Mouse (Mus musculus) CH12.LX (cell line): Measurements from ENCODE around the gene H2-Oa. TPM values are rescaled to one million over a fixed set of nuclear protein-coding genes. Genes with fewer than 3 reads are reported as not detected.

ENCODE experiments used
- DNase-seq: peaks from one replicate; pipeline ENCODE4 v3.0.0-alpha.2; 2013; ENCODE audit errors: extremely low read depth
- H3K27ac ChIP-seq: 2 replicates; pipeline ENCODE4 v1.5.1; 2012; ENCODE audit warnings: low read depth, mild to moderate bottlenecking, control low read depth, moderate library complexity; ENCODE audit not compliant: insufficient read depth
- H3K27me3 ChIP-seq: replicated peaks from 2 replicates; pipeline ENCODE3; 2012; ENCODE audit warnings: inconsistent platforms
- H3K36me3 ChIP-seq, 2 experiments: replicated peaks in 1 of 2; 2 replicates each; pipeline versions ENCODE3 to v1.6.1; 2012; ENCODE audit warnings: inconsistent platforms in 1 of 2, low read length in 1 of 2, mild to moderate bottlenecking in 1 of 2, mixed read lengths in 1 of 2, moderate library complexity in 1 of 2; ENCODE audit not compliant: control insufficient read depth in 1 of 2, insufficient read depth in 1 of 2
- H3K4me1 ChIP-seq, 2 experiments: 2 replicates each; pipeline ENCODE4 v1.6.1; 2012; ENCODE audit warnings: inconsistent platforms in 1 of 2, moderate library complexity in 1 of 2; ENCODE audit not compliant: insufficient read depth in 2 of 2, control insufficient read depth in 1 of 2
- H3K4me2 ChIP-seq: 2 replicates; pipeline ENCODE4 v1.6.1; 2012; ENCODE audit warnings: low read depth, mild to moderate bottlenecking, control low read depth; ENCODE audit not compliant: poor library complexity, insufficient read depth, severe bottlenecking
- H3K4me3 ChIP-seq, 3 experiments: fragments of 150-350 bp in 1 of 3; sonication (generic) in 1 of 3; replicated peaks in 1 of 3; 2 replicates each; pipeline versions ENCODE3 to v1.5.1; 2011 to 2012; ENCODE audit warnings: low read depth in 2 of 3, low read length in 2 of 3, mild to moderate bottlenecking in 2 of 3, moderate library complexity in 2 of 3, control low read depth in 1 of 3, improper control_type of control experiment in 1 of 3, inconsistent platforms in 1 of 3, mixed read lengths in 1 of 3; ENCODE audit not compliant: poor library complexity in 1 of 3
- H3K79me2 ChIP-seq: replicated peaks from 2 replicates; pipeline ENCODE4 v1.6.1; 2012; ENCODE audit warnings: mild to moderate bottlenecking, moderate library complexity; ENCODE audit not compliant: control insufficient read depth, poor library complexity, insufficient read depth, severe bottlenecking; ENCODE audit errors: extremely low read depth
- H3K9ac ChIP-seq: 2 replicates; pipeline ENCODE4 v1.6.1; 2012; ENCODE audit warnings: low read depth, mild to moderate bottlenecking, control low read depth, moderate library complexity; ENCODE audit not compliant: insufficient read depth
- H3K9me3 ChIP-seq: replicated peaks from 2 replicates; pipeline ENCODE3; 2012; ENCODE audit warnings: low read length, inconsistent platforms, mixed read lengths
- CHD1 ChIP-seq: IDR thresholded peaks from 2 replicates; pipeline ENCODE4 v1.6.1; 2012; ENCODE audit warnings: low read depth, low read length, improper control_type of control experiment, inconsistent platforms
- CHD2 ChIP-seq: IDR thresholded peaks from 2 replicates; pipeline ENCODE4 v1.6.1; 2011; ENCODE audit warnings: low read length, improper control_type of control experiment
- CTCF ChIP-seq, 2 experiments: IDR thresholded peaks in 1 of 2; conservative IDR thresholded peaks in 1 of 2; 2 replicates each; pipeline ENCODE4 v1.5.1; 2011 to 2012; ENCODE audit warnings: low read depth in 2 of 2, low read length in 2 of 2, improper control_type of control experiment in 1 of 2, inconsistent platforms in 1 of 2, mild to moderate bottlenecking in 1 of 2, moderate library complexity in 1 of 2
- E2F4 ChIP-seq: IDR thresholded peaks from 2 replicates; pipeline ENCODE4 v1.6.1; 2011; ENCODE audit warnings: low read depth, low read length, improper control_type of control experiment; ENCODE audit not compliant: insufficient replicate concordance
- EP300 ChIP-seq: IDR thresholded peaks from 2 replicates; pipeline ENCODE4 v1.6.1; 2011; ENCODE audit warnings: low read length, improper control_type of control experiment
- ETS1 ChIP-seq: conservative IDR thresholded peaks from 2 replicates; pipeline ENCODE4 v1.6.1; 2012; ENCODE audit warnings: low read depth, mild to moderate bottlenecking, inconsistent platforms, low read length, improper control_type of control experiment, moderate library complexity
- IRF4 ChIP-seq: IDR thresholded peaks from 2 replicates; pipeline ENCODE4 v1.6.1; 2014; ENCODE audit warnings: low read depth, mild to moderate bottlenecking, inconsistent platforms, low read length, improper control_type of control experiment
- MAFK ChIP-seq: IDR thresholded peaks from 2 replicates; pipeline ENCODE4 v1.6.1; 2011; ENCODE audit warnings: low read length, improper control_type of control experiment; ENCODE audit not compliant: insufficient replicate concordance
- MEF2A ChIP-seq: IDR thresholded peaks from 2 replicates; pipeline ENCODE4 v1.6.1; 2014; ENCODE audit warnings: low read depth, mild to moderate bottlenecking, inconsistent platforms, low read length, improper control_type of control experiment, borderline replicate concordance
- MXI1 ChIP-seq: IDR thresholded peaks from 2 replicates; pipeline ENCODE4 v1.6.1; 2011; ENCODE audit warnings: mild to moderate bottlenecking, low read depth, low read length, improper control_type of control experiment
- NELFE ChIP-seq: IDR thresholded peaks from 2 replicates; pipeline ENCODE4 v1.6.1; 2011; ENCODE audit warnings: low read depth, low read length, improper control_type of control experiment
- POLR2A ChIP-seq: IDR thresholded peaks from 2 replicates; pipeline ENCODE4 v1.6.1; 2011; ENCODE audit warnings: low read depth, mild to moderate bottlenecking, improper control_type of control experiment, low read length
- POLR2AphosphoS2 ChIP-seq: IDR thresholded peaks from 2 replicates; pipeline ENCODE4 v1.6.1; 2011; ENCODE audit warnings: low read depth, low read length, improper control_type of control experiment
- RAD21 ChIP-seq: IDR thresholded peaks from 2 replicates; pipeline ENCODE4 v1.6.1; 2011; ENCODE audit warnings: low read depth, mild to moderate bottlenecking, low read length, improper control_type of control experiment, moderate library complexity
- SMC3 ChIP-seq: IDR thresholded peaks from 2 replicates; pipeline ENCODE4 v1.6.1; 2011; ENCODE audit warnings: low read depth, low read length, improper control_type of control experiment
- TBP ChIP-seq: conservative IDR thresholded peaks from 2 replicates; pipeline ENCODE4 v1.6.1; 2011; ENCODE audit warnings: low read depth, low read length, improper control_type of control experiment
- TCF12 ChIP-seq: IDR thresholded peaks from 2 replicates; pipeline ENCODE4 v1.6.1; 2014; ENCODE audit warnings: low read depth, mild to moderate bottlenecking, inconsistent platforms, low read length, improper control_type of control experiment
- UBTF ChIP-seq: IDR thresholded peaks from 2 replicates; pipeline ENCODE4 v1.6.1; 2012; ENCODE audit warnings: low read depth, mild to moderate bottlenecking, inconsistent platforms, low read length, improper control_type of control experiment, moderate library complexity
- dilution Hi-C: fragments of 300-500 bp; cut with MboI; formaldehyde crosslinking; loops from 2 replicates; pipeline ENCODE4 v1.14.3; 2020; ENCODE audit warnings: low sequenced_read_pairs; ENCODE audit not compliant: extremely low pct_unique_long_range_greater_than_20kb, extremely low pct_ligation_motif_present
- in situ Hi-C: fragments of 300-500 bp; cut with MboI; formaldehyde crosslinking; loops from 3 replicates; pipeline ENCODE4 v1.14.3; 2019; ENCODE audit warnings: low sequenced_read_pairs, low pct_ligation_motif_present, low pct_unique_long_range_greater_than_20kb, mixed read lengths
- polyA plus RNA-seq: library from polyadenylated mRNA; unstranded; fragments of >175 nt; gene quantifications from 2 replicates; pipeline ENCODE4 v1.2.1, GENCODE M21; 2012; ENCODE audit warnings: low read depth; ENCODE audit not compliant: insufficient read length
- total RNA-seq, 2 experiments: library from RNA; depleted of rRNA; stranded (reverse); fragments of 300-350 nt in 1 of 2; fragments of >200 nt in 1 of 2; gene quantifications; 2 replicates each; pipeline ENCODE4 v1.2.3; 2012 to 2014

The H2-Oa gene
- total and polyA plus RNA-seq, 3 experiments, result 21.5 to 42.7 (median 40.4) TPM

- Histone ChIP-seq H3K27me3 (no peaks in the 10 kb centered on the region), H3K79me2 (no peaks in the 10 kb centered on the region), H3K27ac (no peak overlapping the region), H3K36me3 (peaks cover 0 to 16% of the 10 kb centered on the region in 2 experiments), H3K9me3 (no peaks in the 10 kb centered on the region), H3K4me2 (no peak overlapping the region), H3K4me3 (no peak overlapping the region), H3K4me1 (peaks cover 7 to 41% of the 10 kb centered on the region in 2 experiments), H3K9ac (no peak overlapping the region)
- dilution Hi-C loops (no loop called here), in situ Hi-C loops (no loop called here)
- TF ChIP-seq MXI1 (no peak), CHD1 (no peak), TBP (no peak), E2F4 (no peak), POLR2AphosphoS2 (no peak), MEF2A (no peak), NELFE (no peak), UBTF (no peak)
- DNase-seq, result no peak
Observed at GRCm38 (mm10) chr17:34131911-34132310, 39.8 kb downstream of the H2-Oa start.

GRCm38 (mm10) chr17:34133289-34133688 lies 41.1 kb downstream of the H2-Oa start:
- Histone ChIP-seq H3K9me3 (no peaks in the 10 kb centered on the region), H3K27ac (no peak overlapping the region), H3K79me2 (no peaks in the 10 kb centered on the region), H3K4me1 (peaks cover 0 to 35% of the 10 kb centered on the region in 2 experiments; a peak in 3 of 4 replicates), H3K4me2 (no peak overlapping the region), H3K9ac (no peak overlapping the region), H3K36me3 (peaks cover 2 to 27% of the 10 kb centered on the region in 2 experiments), H3K27me3 (no peaks in the 10 kb centered on the region), H3K4me3 (no peak overlapping the region)
- dilution Hi-C loops, result no loop called here
- in situ Hi-C loops, result no loop called here
- TF ChIP-seq CTCF (conservative IDR thresholded peaks at IDR 0.05 in 1 of 2, IDR thresholded peaks at IDR 0.05 in 1 of 2; ENCODE audit: low read depth in 2 of 2, low read length in 2 of 2) (peak; percentile 28 to 59), SMC3 (0 out of 2 replicates have a peak, but pooled peaks have one; percentile 3), EP300 (no peak), IRF4 (no peak), TCF12 (no peak), MAFK (no peak)
- no peak for DNase-seq

- Histone ChIP-seq H3K27me3 (no peaks in the 10 kb centered on the region), H3K27ac (no peak overlapping the region), H3K9me3 (no peaks in the 10 kb centered on the region), H3K4me2 (no peak overlapping the region), H3K4me3 (no peak overlapping the region), H3K79me2 (no peaks in the 10 kb centered on the region), H3K9ac (no peak overlapping the region), H3K4me1 (peaks cover 0 to 25% of the 10 kb centered on the region in 2 experiments; a peak in 3 of 4 replicates), H3K36me3 (peaks cover 6 to 29% of the 10 kb centered on the region in 2 experiments)
- DNase-seq, result no peak
- in situ Hi-C loops (no loop called here), dilution Hi-C loops (no loop called here)
- no peak for TF ChIP-seq POLR2A
- TF ChIP-seq IRF4, result no peak
- TF ChIP-seq MAFK, result no peak
- no peak for TF ChIP-seq TBP
- no peak for TF ChIP-seq RAD21
- no peak for TF ChIP-seq MXI1
- TF ChIP-seq CHD2, result no peak
- no peak for TF ChIP-seq TCF12
- TF ChIP-seq ETS1, result no peak
Observed at GRCm38 (mm10) chr17:34134451-34134850, 42.3 kb downstream of the H2-Oa start.
